Mouse (Mus musculus) embryonic fibroblast, embryonic 13.5 days (primary cell): ENCODE results near the gene 9530068E07Rik.

ENCODE experiments used
- CTCF ChIP-seq: IDR thresholded peaks from 2 replicates; pipeline ENCODE4 v1.5.1; 2011; ENCODE audit warnings: mild to moderate bottlenecking, control low read depth, low read length, moderate library complexity, borderline replicate concordance; ENCODE audit not compliant: insufficient read depth
- POLR2A ChIP-seq: IDR thresholded peaks from 2 replicates; pipeline ENCODE4 v1.6.1; 2011; ENCODE audit warnings: low read depth, mild to moderate bottlenecking, control low read depth, low read length, moderate library complexity

DNA sequence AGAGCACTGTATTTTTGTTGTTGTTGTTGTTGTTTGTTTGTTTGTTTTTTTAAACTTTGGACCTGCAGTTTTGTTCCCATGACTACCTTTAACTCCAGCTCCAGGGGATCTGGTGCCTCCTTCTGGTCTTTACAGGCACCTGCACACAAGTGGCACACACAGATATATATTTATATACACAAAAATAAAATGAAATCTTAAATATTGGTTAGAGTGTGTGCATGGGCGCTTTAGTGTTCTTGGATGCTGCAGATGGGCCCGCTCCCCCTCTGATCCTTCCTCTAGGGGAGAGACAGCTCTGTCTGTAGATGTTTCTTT lies 26.1 kb upstream of the 9530068E07Rik start:
- TF ChIP-seq CTCF (no peak), POLR2A (no peak)
